Mouse (Mus musculus) heart, postnatal 0 days (tissue): ENCODE data around the gene Wt1. TPM values are rescaled to one million over a fixed set of nuclear protein-coding genes. Genes with fewer than 3 reads are reported as not detected.

Source experiments
- ATAC-seq: fragments of 200-750 bp; cut with Nextera tagmentation; 2 replicates; pipeline ENCODE4 v1.8.0; 2017; ENCODE audit warnings: low read depth, moderate number of reproducible peaks, moderate library complexity; ENCODE audit not compliant: insufficient read depth
- DNase-seq: peaks from one replicate; pipeline ENCODE4 v3.0.0-alpha.2; 2016; ENCODE audit warnings: low spot score
- H3K27ac ChIP-seq: fragments of 300-500 bp; sonication (generic); 2 replicates; pipeline ENCODE4 v1.5.1; 2014; ENCODE audit warnings: low read depth, mild to moderate bottlenecking
- H3K27me3 ChIP-seq: fragments of 300-500 bp; sonication (generic); 2 replicates; pipeline ENCODE4 v1.6.1; 2014; ENCODE audit warnings: low read length, mixed read lengths; ENCODE audit not compliant: control insufficient read depth, insufficient read depth
- H3K36me3 ChIP-seq: fragments of 300-500 bp; sonication (generic); replicated peaks from 2 replicates; pipeline ENCODE4 v1.6.1; 2014; ENCODE audit warnings: low read length, mixed read lengths; ENCODE audit not compliant: control insufficient read depth, insufficient read depth
- H3K4me1 ChIP-seq: fragments of 300-500 bp; sonication (generic); 2 replicates; pipeline ENCODE4 v1.6.1; 2014; ENCODE audit warnings: antibody characterized with exemption; ENCODE audit not compliant: control insufficient read depth, insufficient read depth
- H3K4me2 ChIP-seq: fragments of 300-500 bp; sonication (generic); 2 replicates; pipeline ENCODE4 v1.6.1; 2014; ENCODE audit warnings: low read depth, mild to moderate bottlenecking, low read length, moderate library complexity
- H3K4me3 ChIP-seq: fragments of 300-500 bp; sonication (generic); 2 replicates; pipeline ENCODE4 v1.5.1; 2014; ENCODE audit warnings: low read depth, low read length
- H3K9ac ChIP-seq: fragments of 300-500 bp; sonication (generic); replicated peaks from 2 replicates; pipeline ENCODE4 v1.6.1; 2014; ENCODE audit warnings: low read depth, low read length, mixed read lengths
- H3K9me3 ChIP-seq: fragments of 300-500 bp; sonication (generic); replicated peaks from 2 replicates; pipeline ENCODE4 v1.6.1; 2016; ENCODE audit warnings: low read length; ENCODE audit not compliant: control insufficient read depth
- CTCF ChIP-seq: IDR thresholded peaks from 2 replicates; pipeline ENCODE4 v1.5.1; 2016; ENCODE audit warnings: antibody characterized with exemption, control low read depth, low read depth
- EP300 ChIP-seq: IDR thresholded peaks from 2 replicates; pipeline ENCODE4 v1.6.1; 2016; ENCODE audit warnings: antibody characterized with exemption, low read depth
- WGBS: fragments of 180-500 bp; shearing (Covaris S2); extraction: QIAGEN DNeasy Blood & Tissue Kit; methylation state at CpG from one replicate; pipeline ENCODE4 v1.1.7; 2014; 5-methylcytosine and 5-hydroxymethylcytosine counted together
- polyA plus RNA-seq: library from polyadenylated mRNA; unstranded; fragments of >200 nt; fragmentation: Nextera tagmentation; extraction: Ambion mirVana; gene quantifications from 2 replicates; pipeline ENCODE4 v1.2.1, GENCODE M21; 2015
- total RNA-seq: library from RNA; depleted of rRNA; stranded (reverse); fragments of >200 nt; gene quantifications from 2 replicates; pipeline ENCODE4 v1.2.3, GENCODE M21; 2014; ENCODE audit warnings: low replicate concordance

Wt1 gene
- total and polyA plus RNA-seq, 2 experiments from 2014 or later, result 6.4 to 24.8 TPM

DNA sequence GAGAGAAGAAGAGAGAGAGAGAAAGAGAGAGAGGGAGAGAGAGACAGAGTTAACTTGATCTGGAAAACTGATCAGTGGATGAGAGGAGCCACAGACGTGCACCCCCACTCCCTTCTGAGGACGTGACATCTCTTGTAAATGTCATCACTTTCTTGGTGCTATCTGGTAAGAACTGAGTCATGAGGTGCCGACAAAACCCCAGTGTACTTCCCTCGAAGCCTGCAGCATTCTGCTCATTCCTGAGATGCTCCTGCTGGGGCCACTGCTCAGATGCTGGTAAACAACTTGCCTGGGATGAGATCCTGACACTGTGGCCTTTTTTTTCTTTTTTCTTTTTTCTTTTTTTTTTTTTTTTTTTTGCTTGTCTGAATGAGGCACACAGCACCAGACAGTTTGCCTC is 36.4 kb downstream of the Wt1 start:
- DNase-seq (no peak), ATAC-seq (no peak; the same call in 1 of the 2 replicates)
- no peak overlapping the region for H3K9ac ChIP-seq
- 18% methylated on average over 4 of the region's 4 CpGs for WGBS
- no peak overlapping the region for H3K27ac ChIP-seq
- no peaks in the 10 kb centered on the region for H3K4me1 ChIP-seq
- H3K9me3 ChIP-seq, result no peaks in the 10 kb centered on the region
- no peaks in the 10 kb centered on the region for H3K27me3 ChIP-seq
- no peak overlapping the region for H3K4me2 ChIP-seq
- peaks cover 10% of the 10 kb centered on the region; the same call in 1 of the 2 replicates for H3K36me3 ChIP-seq
- no peak overlapping the region for H3K4me3 ChIP-seq
- no peak for TF ChIP-seq EP300
- TF ChIP-seq CTCF, result no peak

DNA sequence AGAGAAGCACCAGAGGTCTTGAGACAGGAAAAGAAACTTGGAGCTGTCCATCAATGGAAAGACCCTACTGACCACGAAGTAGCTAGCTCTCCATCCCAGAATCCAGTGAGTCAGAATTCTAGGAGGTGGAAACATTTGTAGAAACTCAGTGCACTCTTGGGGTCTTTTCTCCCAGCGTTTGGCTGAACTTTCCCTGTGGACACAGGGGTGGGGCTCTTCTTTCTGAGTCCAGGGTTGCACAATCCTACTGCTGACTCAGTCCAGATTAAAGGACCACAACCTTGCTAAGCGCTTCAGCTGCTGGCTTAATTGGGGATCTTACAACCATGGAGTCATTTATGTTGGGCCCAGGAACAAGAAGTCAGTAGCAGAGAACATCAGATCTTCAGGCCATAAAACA is 41.8 kb downstream of the Wt1 start:
- no peaks in the 10 kb centered on the region for H3K9me3 ChIP-seq
- H3K4me1 ChIP-seq, result peaks cover 3% of the 10 kb centered on the region; the same call in 1 of the 2 replicates
- H3K4me2 ChIP-seq, result no peak overlapping the region
- ATAC-seq, result no peak
- 70% methylated on average over 3 of the region's 3 CpGs for WGBS
- H3K27ac ChIP-seq, result no peak overlapping the region
- peaks cover 10% of the 10 kb centered on the region; the same call in 1 of the 2 replicates for H3K36me3 ChIP-seq
- TF ChIP-seq EP300, result no peak
- TF ChIP-seq CTCF, result no peak
- peaks cover 3% of the 10 kb centered on the region; the same call in 1 of the 2 replicates for H3K27me3 ChIP-seq
- DNase-seq, result no peak
- no peak overlapping the region for H3K9ac ChIP-seq
- H3K4me3 ChIP-seq, result no peak overlapping the region

DNA sequence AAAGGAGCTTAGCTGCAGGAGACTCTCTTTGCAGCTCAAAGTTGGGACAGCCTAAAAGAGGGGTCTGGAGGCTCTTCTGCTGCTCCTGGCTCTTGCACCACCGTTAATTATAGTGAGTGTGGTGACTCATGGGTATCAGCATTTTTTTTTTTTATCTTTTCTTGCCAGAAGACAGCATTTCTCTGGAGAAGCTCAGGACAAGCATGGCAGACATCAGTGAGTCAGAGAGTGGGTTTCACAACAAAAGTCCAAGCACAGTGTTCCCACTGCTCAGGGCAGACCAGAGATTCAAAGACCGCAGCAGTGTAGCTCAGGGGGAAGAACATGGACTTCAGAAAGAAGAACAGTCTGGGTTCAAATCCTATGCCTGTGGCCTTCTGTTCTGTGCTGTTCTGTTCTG is 47.9 kb downstream of the Wt1 start:
- ATAC-seq, result no peak
- Histone ChIP-seq H3K4me2 (no peak overlapping the region), H3K27me3 (no peaks in the 10 kb centered on the region), H3K9me3 (no peaks in the 10 kb centered on the region), H3K4me3 (no peak overlapping the region), H3K36me3 (no peaks in the 10 kb centered on the region), H3K27ac (no peak overlapping the region), H3K4me1 (peaks cover 3% of the 10 kb centered on the region; the same call in 1 of the 2 replicates), H3K9ac (no peak overlapping the region)
- DNase-seq, result no peak
- 50% methylated on average over 2 of the region's 2 CpGs for WGBS
- TF ChIP-seq CTCF, result no peak
- no peak for TF ChIP-seq EP300

DNA sequence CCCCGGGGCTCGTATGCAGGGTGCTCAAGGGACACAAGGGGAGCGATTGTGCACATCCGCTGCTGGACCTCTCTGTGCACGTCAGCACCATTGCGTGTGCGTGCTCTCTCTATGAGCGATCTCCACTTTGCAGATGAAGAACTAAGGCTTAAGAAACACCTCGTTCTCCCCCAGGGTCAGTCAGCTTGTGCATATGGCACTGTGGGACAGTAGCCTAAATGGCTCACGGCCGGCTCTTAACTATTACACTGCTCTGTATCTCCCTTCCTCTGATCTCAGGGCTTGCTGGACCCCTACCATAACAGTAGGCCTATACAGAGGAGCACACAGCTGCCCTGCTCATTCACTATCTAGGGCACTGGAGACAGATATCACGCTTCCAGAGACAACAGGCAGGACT is 52.5 kb downstream of the Wt1 start:
- no peaks in the 10 kb centered on the region for H3K9me3 ChIP-seq
- no peak overlapping the region for H3K9ac ChIP-seq
- no peak for DNase-seq
- no peaks in the 10 kb centered on the region for H3K27me3 ChIP-seq
- H3K27ac ChIP-seq, result no peak overlapping the region
- TF ChIP-seq CTCF, result no peak
- no peak for TF ChIP-seq EP300
- H3K36me3 ChIP-seq, result no peaks in the 10 kb centered on the region
- ATAC-seq, result no peak
- H3K4me1 ChIP-seq, result no peaks in the 10 kb centered on the region
- H3K4me2 ChIP-seq, result no peak overlapping the region
- 69% methylated on average over 12 of the region's 12 CpGs for whole genome bisulfite sequencing
- H3K4me3 ChIP-seq, result no peak overlapping the region

DNA sequence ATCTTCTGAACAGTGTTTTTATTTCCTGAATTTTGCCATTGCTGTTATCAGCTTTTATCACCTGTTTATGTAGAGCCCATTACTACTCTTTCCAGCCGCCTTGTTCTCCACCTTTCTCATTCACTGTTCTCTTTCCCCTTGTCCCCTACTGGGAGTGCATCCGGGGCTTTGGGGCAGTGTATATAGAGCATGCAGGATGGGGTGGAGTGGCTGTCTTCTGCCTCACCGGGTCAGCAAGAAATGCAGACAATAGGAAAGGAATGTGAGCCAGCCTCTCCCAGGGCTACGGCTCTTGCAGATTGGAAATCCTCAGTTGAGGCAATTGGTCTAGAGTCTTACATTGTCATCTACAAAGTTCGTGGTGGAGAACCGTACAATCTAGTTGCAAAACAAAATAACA is 56.2 kb downstream of the Wt1 start:
- ATAC-seq, result no peak
- no peaks in the 10 kb centered on the region for H3K9me3 ChIP-seq
- WGBS, result 42% methylated on average over 6 of the region's 6 CpGs

DNA sequence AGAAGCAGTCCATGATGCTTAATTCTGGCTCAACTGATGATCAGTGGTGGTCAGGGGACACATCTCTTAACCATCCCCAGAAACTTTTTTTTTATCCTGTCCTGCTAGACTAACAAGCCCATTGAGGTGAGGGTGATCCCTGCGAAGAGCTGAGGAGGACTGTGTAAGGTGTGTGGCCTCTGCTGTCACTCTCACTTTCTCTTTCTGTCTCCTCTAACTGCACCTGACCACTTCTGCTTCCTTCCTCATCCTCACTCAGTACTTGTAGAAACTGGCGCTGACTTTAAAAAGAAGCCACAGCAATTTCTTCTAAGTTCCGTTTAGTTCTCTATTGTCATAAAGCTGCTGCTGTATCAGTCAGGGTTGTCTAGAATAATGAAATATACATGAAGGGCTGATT is 58.8 kb downstream of the Wt1 start:
- WGBS, result 77% methylated on average over 3 of the region's 3 CpGs
- TF ChIP-seq CTCF (no peak), EP300 (no peak)

More for the DNA sequence above, 56.2 kb downstream of the Wt1 start:
- H3K27ac ChIP-seq, result no peak overlapping the region
- no peak overlapping the region for H3K9ac ChIP-seq
- DNase-seq, result no peak
- H3K4me3 ChIP-seq, result no peak overlapping the region
- H3K36me3 ChIP-seq, result no peaks in the 10 kb centered on the region
- H3K4me2 ChIP-seq, result no peak overlapping the region
- TF ChIP-seq EP300, result no peak
- no peak for TF ChIP-seq CTCF
- H3K27me3 ChIP-seq, result no peaks in the 10 kb centered on the region
- H3K4me1 ChIP-seq, result no peaks in the 10 kb centered on the region

More for the DNA sequence above, 58.8 kb downstream of the Wt1 start:
- H3K27ac ChIP-seq, result no peak overlapping the region
- H3K4me1 ChIP-seq, result no peaks in the 10 kb centered on the region
- H3K9me3 ChIP-seq, result no peaks in the 10 kb centered on the region
- no peaks in the 10 kb centered on the region for H3K36me3 ChIP-seq
- no peak overlapping the region for H3K4me2 ChIP-seq
- no peaks in the 10 kb centered on the region for H3K27me3 ChIP-seq
- H3K9ac ChIP-seq, result no peak overlapping the region
- DNase-seq, result no peak
- no peak for ATAC-seq
- H3K4me3 ChIP-seq, result no peak overlapping the region
